Mouse (Mus musculus) layer of hippocampus, postnatal 36 days (tissue): ENCODE measurements at regions not wholly inside any gene's neighbourhood (a gene's known extent, or its start where the extent isn't known, plus 50 kb on each side); places are given as distances from the start of the nearest gene placed in this dataset.

Experiments used
- DNase-seq, 2 experiments: peaks; one replicate each; pipeline ENCODE4 v3.0.0; 2022

DNA sequence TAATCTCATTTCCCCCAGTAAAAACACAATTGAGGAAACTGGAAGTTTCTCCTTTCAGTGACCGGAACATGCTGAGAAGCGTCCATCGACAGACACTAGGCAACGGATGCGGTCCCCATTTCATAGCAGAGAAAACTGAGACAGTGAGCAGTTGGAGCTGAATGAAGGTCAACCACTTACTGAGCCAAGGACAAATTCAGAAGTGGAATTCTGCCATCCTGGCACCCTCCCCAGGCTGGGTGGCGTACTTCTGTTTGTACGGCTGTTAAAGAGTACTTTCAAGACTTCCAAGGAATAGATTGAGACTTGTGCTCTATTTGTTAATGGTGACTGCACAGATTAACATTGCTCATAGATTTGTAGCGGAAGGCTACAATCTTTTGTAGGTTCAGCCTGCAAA is 54.2 kb upstream of the Bhlhe40 start:
- DNase-seq, result peak; percentile 60 to 63

DNA sequence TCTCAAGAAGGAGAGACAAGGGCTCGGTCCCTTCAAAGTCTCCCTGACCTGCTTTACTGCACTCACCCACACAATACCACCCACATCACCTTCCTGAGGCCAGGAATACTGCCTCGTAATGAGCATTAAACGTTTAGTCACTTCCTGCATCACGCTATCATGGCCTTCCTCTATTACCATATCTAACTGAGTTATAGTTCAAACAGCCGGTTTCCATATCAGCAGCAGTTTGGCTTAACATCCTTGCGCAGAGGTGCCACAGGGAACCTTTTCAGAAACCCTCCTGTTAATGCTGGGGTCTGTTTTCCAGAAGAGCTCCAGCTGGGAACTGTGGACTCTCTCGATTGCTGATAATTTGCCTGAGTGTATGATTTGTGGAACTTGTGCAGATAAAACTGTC is 52.1 kb upstream of the Bhlhe40 start:
- no peak for DNase-seq
